Mouse (Mus musculus): ENCODE results near the gene 4932415D10Rik.

4932415D10Rik gene

GRCm38 (mm10) chr10:82316482-82316881, at the start of gene 4932415D10Rik:
Gene 4932415D10Rik (minus strand): TSS chr10:82316582.
- DNase-seq (ENCODE audit: low spot score in 2 of 2) = no peak

- no peak for DNase-seq (ENCODE audit: low spot score in 2 of 2)
These were observed 45.5 kb upstream of the 4932415D10Rik start for GRCm38 (mm10) chr10:82361911-82362310.

- DNase-seq (ENCODE audit: low spot score in 2 of 2) = no peak
These were observed 39.0 kb upstream of the 4932415D10Rik start for GRCm38 (mm10) chr10:82355401-82355800.

GRCm38 (mm10) chr10:82354083-82355010, 38.0 kb upstream of the 4932415D10Rik start, which contains the start of gene Gm4924:
Gene Gm4924 (plus strand): TSS chr10:82354255.
- peak; percentile 76 to 82 for DNase-seq (ENCODE audit: low spot score in 2 of 2)

GRCm38 (mm10) chr10:82329826-82330225, 13.4 kb upstream of the 4932415D10Rik start:
- DNase-seq (ENCODE audit: low spot score in 2 of 2) = no peak

GRCm38 (mm10) chr10:82320134-82320533, 3.8 kb upstream of the 4932415D10Rik start:
- no peak for DNase-seq (ENCODE audit: low spot score in 2 of 2)

- DNase-seq (ENCODE audit: low spot score in 2 of 2) = no peak
These were observed 19.9 kb downstream of the 4932415D10Rik start for GRCm38 (mm10) chr10:82296440-82296839.

- no peak for DNase-seq (ENCODE audit: low spot score in 2 of 2)
These were observed 59.1 kb downstream of the 4932415D10Rik start for GRCm38 (mm10) chr10:82257331-82257730.

- DNase-seq (ENCODE audit: low spot score in 2 of 2) = no peak
These were observed 71.4 kb downstream of the 4932415D10Rik start for GRCm38 (mm10) chr10:82245021-82245420.

- no peak for DNase-seq (ENCODE audit: low spot score in 2 of 2)
These were observed 75.0 kb downstream of the 4932415D10Rik start for GRCm38 (mm10) chr10:82241401-82241788.

GRCm38 (mm10) chr10:82240742-82241400, 75.5 kb downstream of the 4932415D10Rik start, which contains the start of gene Zfp938:
Gene Zfp938 (minus strand): TSS chr10:82241280.
- peak; percentile 66 to 71 for DNase-seq (ENCODE audit: low spot score in 2 of 2)
